Mouse (Mus musculus) heart, postnatal 10 days (tissue): Measurements from ENCODE around the gene Tnfaip6. TPM values are rescaled to one million over a fixed set of nuclear protein-coding genes. Genes with fewer than 3 reads are reported as not detected.
A peak's percentile ranks its signal among the peaks of the same experiment; 100 is the strongest.

ENCODE experiments used
- DNase-seq, 2 experiments: peaks; one replicate each; pipeline ENCODE4 v3.0.0; 2021
- intact Hi-C: fragments of 180-260 bp; cut with DNase I; formaldehyde crosslinking; loops from one replicate; pipeline ENCODE4 v1.15.1; 2025
- total RNA-seq, 2 experiments: library from RNA; stranded (reverse); gene quantifications; 2 replicates each; pipeline ENCODE4 v1.2.3; 2021

Tnfaip6 gene
- total RNA-seq, 2 experiments from 2014 or later = 1.9 to 2.6 TPM

GRCm38 (mm10) chr2:52050823-52051222 is 13.0 kb downstream of the Tnfaip6 start:
- intact Hi-C loops = no loop called here
- DNase-seq = no peak

- no peak for DNase-seq
- intact Hi-C loops = no loop called here
These were observed 14.5 kb downstream of the Tnfaip6 start for GRCm38 (mm10) chr2:52052335-52052734.

GRCm38 (mm10) chr2:52053502-52053901 is 15.7 kb downstream of the Tnfaip6 start:
- DNase-seq = peak; percentile 16 to 26

GRCm38 (mm10) chr2:52055616-52056015 is 17.8 kb downstream of the Tnfaip6 start:
- intact Hi-C loops = no loop called here
- DNase-seq = no peak

More at GRCm38 (mm10) chr2:52053502-52053901, 15.7 kb downstream of the Tnfaip6 start:
- intact Hi-C loops = no loop called here

GRCm38 (mm10) chr2:52057099-52057498 is 19.3 kb downstream of the Tnfaip6 start:
- no peak for DNase-seq
- intact Hi-C loops = no loop called here

- intact Hi-C loops = no loop called here
- no peak for DNase-seq
These were observed 19.9 kb downstream of the Tnfaip6 start for GRCm38 (mm10) chr2:52057681-52058080.

- intact Hi-C loops = no loop called here
- DNase-seq = no peak
These were observed 30.8 kb downstream of the Tnfaip6 start for GRCm38 (mm10) chr2:52068641-52069040.

- no peak for DNase-seq
- intact Hi-C loops = loop anchor here (5.0 kb wide), 1 partner anchor 139 kb away; no protein-coding TSS in a partner anchor
These were observed 33.0 kb downstream of the Tnfaip6 start for GRCm38 (mm10) chr2:52070816-52071215.

- intact Hi-C loops = loop anchor here (5.0 kb wide), 1 partner anchor 139 kb away; no protein-coding TSS in a partner anchor
- DNase-seq = no peak
These were observed 33.6 kb downstream of the Tnfaip6 start for GRCm38 (mm10) chr2:52071241-52071991.

- DNase-seq = peak in 1 of 2 experiments; percentile 6
- intact Hi-C loops = loop anchor here (2.0 to 5.0 kb wide), 2 partner anchors 99 to 140 kb away; partner anchors contain the start of gene Nmi
These were observed 34.3 kb downstream of the Tnfaip6 start for GRCm38 (mm10) chr2:52072065-52072490.

- intact Hi-C loops = loop anchor here (2.0 to 5.0 kb wide), 2 partner anchors 100 to 140 kb away; partner anchors contain the start of gene Nmi
- peak; percentile 88 to 90 for DNase-seq
These were observed 34.8 kb downstream of the Tnfaip6 start, which contains the start of gene Rif1 for GRCm38 (mm10) chr2:52072491-52073140. Rif1 (plus strand) TSS chr2:52072832.

GRCm38 (mm10) chr2:52073141-52073904 is 35.5 kb downstream of the Tnfaip6 start:
- intact Hi-C loops = loop anchor here (2.0 to 5.0 kb wide), 2 partner anchors 101 to 141 kb away; partner anchors contain the start of gene Nmi
- peak; percentile 56 to 61 for DNase-seq

- DNase-seq = no peak
These were observed 40.9 kb downstream of the Tnfaip6 start for GRCm38 (mm10) chr2:52078666-52079065.

GRCm38 (mm10) chr2:52084013-52084412 is 46.2 kb downstream of the Tnfaip6 start:
- intact Hi-C loops = no loop called here

More at GRCm38 (mm10) chr2:52078666-52079065, 40.9 kb downstream of the Tnfaip6 start:
- intact Hi-C loops = no loop called here

GRCm38 (mm10) chr2:52084571-52084970 is 46.8 kb downstream of the Tnfaip6 start:
- no peak for DNase-seq
- intact Hi-C loops = no loop called here

More at GRCm38 (mm10) chr2:52084013-52084412, 46.2 kb downstream of the Tnfaip6 start:
- no peak for DNase-seq

Other genes starting within 250 kb of the Tnfaip6 start
- gene Rbm43, start 102.8 kb upstream of the Tnfaip6 start, total RNA-seq = 1 to 10 TPM; 8.1 to 8.6 TPM
- gene Nmi, start 64.5 kb upstream of the Tnfaip6 start, total RNA-seq = 1 to 10 TPM; 6.2 to 8.0 TPM
- gene Rif1, start 34.8 kb downstream of the Tnfaip6 start, total RNA-seq = 10 to 100 TPM; 24.4 to 32.7 TPM